Mouse (Mus musculus): Measurements from ENCODE around the gene Nufip2.

Gene Nufip2

GRCm38 (mm10) chr11:77771879-77772713 lies 86.1 kb downstream of the Nufip2 start:
- no peak for DNase-seq

GRCm38 (mm10) chr11:77775701-77776400 lies 89.9 kb downstream of the Nufip2 start:
- no peak for DNase-seq

GRCm38 (mm10) chr11:77777436-77777835 lies 91.5 kb downstream of the Nufip2 start:
- DNase-seq = no peak

GRCm38 (mm10) chr11:77777937-77778336 lies 92.0 kb downstream of the Nufip2 start:
- no peak for DNase-seq

- DNase-seq = no peak
These were observed 93.3 kb downstream of the Nufip2 start for GRCm38 (mm10) chr11:77779240-77779639.

- DNase-seq = no peak
These were observed 95.1 kb downstream of the Nufip2 start for GRCm38 (mm10) chr11:77781088-77781487.

- DNase-seq = no peak
These were observed 96.3 kb downstream of the Nufip2 start for GRCm38 (mm10) chr11:77782104-77782815.

GRCm38 (mm10) chr11:77783211-77783746 lies 97.3 kb downstream of the Nufip2 start:
- no peak for DNase-seq

GRCm38 (mm10) chr11:77783747-77784646 lies 98.0 kb downstream of the Nufip2 start:
- peak; percentile 39 to 42 for DNase-seq

- DNase-seq = no peak
These were observed 98.9 kb downstream of the Nufip2 start for GRCm38 (mm10) chr11:77784894-77785293.

- no peak for DNase-seq
These were observed 99.4 kb downstream of the Nufip2 start for GRCm38 (mm10) chr11:77785396-77785767.

GRCm38 (mm10) chr11:77785768-77786561 lies 100.0 kb downstream of the Nufip2 start:
- DNase-seq = no peak

GRCm38 (mm10) chr11:77787707-77788106 lies 101.8 kb downstream of the Nufip2 start, which contains the start of gene Gm10277:
Gm10277 (minus strand) TSS chr11:77787747.
- no peak for DNase-seq

GRCm38 (mm10) chr11:77789512-77789911 lies 103.6 kb downstream of the Nufip2 start:
- no peak for DNase-seq

- DNase-seq = no peak
These were observed 104.3 kb downstream of the Nufip2 start for GRCm38 (mm10) chr11:77790286-77790685.

- no peak for DNase-seq
These were observed 105.3 kb downstream of the Nufip2 start for GRCm38 (mm10) chr11:77791241-77791727.

Measured in B cell, adult 2 months (primary cell).